Mouse (Mus musculus): ENCODE measurements around the gene Stk11. TPM values are rescaled to one million over a fixed set of nuclear protein-coding genes. Genes with fewer than 3 reads are reported as not detected.

Gene Stk11
- polyA plus RNA-seq, 1 experiment: 222 TPM

GRCm38 (mm10) chr10:80144864-80145838 is 29.5 kb downstream of the Stk11 start:
- Histone ChIP-seq H3K4me1 (ENCODE audit: control insufficient read depth, insufficient read depth, low read length) (peaks cover 48% of the 10 kb centered on the region), H3K27ac (ENCODE audit: control insufficient read depth, insufficient read depth, low read depth, low read length) (no peak overlapping the region), H3K27me3 (ENCODE audit: control insufficient read depth, insufficient read depth, low read length) (no peaks in the 10 kb centered on the region), H3K36me3 (ENCODE audit: control insufficient read depth, insufficient read depth, low read length) (peaks cover 4% of the 10 kb centered on the region; the same call in 1 of the 2 replicates), H3K4me3 (ENCODE audit: control insufficient read depth, low read depth, low read length) (no peak overlapping the region)
- TF ChIP-seq POLR2A (IDR thresholded peaks at IDR 0.05; ENCODE audit: control insufficient read depth, low read depth, low read length) (no peak), CTCF (IDR thresholded peaks at IDR 0.05; ENCODE audit: control insufficient read depth, insufficient read depth, insufficient replicate concordance, low read depth, low read length) (peak; percentile 52; the same call in 1 of the 2 replicates)

GRCm38 (mm10) chr10:80145896-80146295 is 30.3 kb downstream of the Stk11 start:
- no peak overlapping the region for H3K27ac ChIP-seq (ENCODE audit: control insufficient read depth, insufficient read depth, low read depth, low read length)
- peaks cover 4% of the 10 kb centered on the region; the same call in 1 of the 2 replicates for H3K36me3 ChIP-seq (ENCODE audit: control insufficient read depth, insufficient read depth, low read length)
- H3K4me3 ChIP-seq (ENCODE audit: control insufficient read depth, low read depth, low read length): no peak overlapping the region
- TF ChIP-seq POLR2A (IDR thresholded peaks at IDR 0.05; ENCODE audit: control insufficient read depth, low read depth, low read length): no peak
- no peak for TF ChIP-seq CTCF (IDR thresholded peaks at IDR 0.05; ENCODE audit: control insufficient read depth, insufficient read depth, insufficient replicate concordance, low read depth, low read length)
- H3K27me3 ChIP-seq (ENCODE audit: control insufficient read depth, insufficient read depth, low read length): no peaks in the 10 kb centered on the region
- H3K4me1 ChIP-seq (ENCODE audit: control insufficient read depth, insufficient read depth, low read length): peaks cover 48% of the 10 kb centered on the region

- Histone ChIP-seq H3K4me3 (ENCODE audit: control insufficient read depth, low read depth, low read length) (no peak overlapping the region; the same call in 1 of the 2 replicates), H3K4me1 (ENCODE audit: control insufficient read depth, insufficient read depth, low read length) (peaks cover 47% of the 10 kb centered on the region), H3K27ac (ENCODE audit: control insufficient read depth, insufficient read depth, low read depth, low read length) (peak overlapping the region; percentile 72), H3K36me3 (ENCODE audit: control insufficient read depth, insufficient read depth, low read length) (peaks cover 4% of the 10 kb centered on the region; the same call in 1 of the 2 replicates), H3K27me3 (ENCODE audit: control insufficient read depth, insufficient read depth, low read length) (no peaks in the 10 kb centered on the region)
- TF ChIP-seq CTCF (IDR thresholded peaks at IDR 0.05; ENCODE audit: control insufficient read depth, insufficient read depth, insufficient replicate concordance, low read depth, low read length) (no peak), POLR2A (IDR thresholded peaks at IDR 0.05; ENCODE audit: control insufficient read depth, low read depth, low read length) (no peak)
These were observed 31.0 kb downstream of the Stk11 start for GRCm38 (mm10) chr10:80146568-80147011.

GRCm38 (mm10) chr10:80147146-80147718 is 31.6 kb downstream of the Stk11 start:
- H3K4me1 ChIP-seq (ENCODE audit: control insufficient read depth, insufficient read depth, low read length): peaks cover 47% of the 10 kb centered on the region
- no peaks in the 10 kb centered on the region for H3K27me3 ChIP-seq (ENCODE audit: control insufficient read depth, insufficient read depth, low read length)
- H3K27ac ChIP-seq (ENCODE audit: control insufficient read depth, insufficient read depth, low read depth, low read length): peak overlapping the region; percentile 72
- peaks cover 4% of the 10 kb centered on the region; the same call in 1 of the 2 replicates for H3K36me3 ChIP-seq (ENCODE audit: control insufficient read depth, insufficient read depth, low read length)
- no peak for TF ChIP-seq CTCF (IDR thresholded peaks at IDR 0.05; ENCODE audit: control insufficient read depth, insufficient read depth, insufficient replicate concordance, low read depth, low read length)
- no peak for TF ChIP-seq POLR2A (IDR thresholded peaks at IDR 0.05; ENCODE audit: control insufficient read depth, low read depth, low read length)
- peak overlapping the region; percentile 90 for H3K4me3 ChIP-seq (ENCODE audit: control insufficient read depth, low read depth, low read length)

GRCm38 (mm10) chr10:80147719-80148601 is 32.4 kb downstream of the Stk11 start, which contains the start of gene Midn:
Midn (plus strand) TSS chr10:80148272.
- Histone ChIP-seq H3K4me1 (ENCODE audit: control insufficient read depth, insufficient read depth, low read length) (peaks cover 45% of the 10 kb centered on the region), H3K27ac (ENCODE audit: control insufficient read depth, insufficient read depth, low read depth, low read length) (peak within 1 kb of the TSS; percentile 89), H3K27me3 (ENCODE audit: control insufficient read depth, insufficient read depth, low read length) (no peaks in the 10 kb centered on the region), H3K4me3 (ENCODE audit: control insufficient read depth, low read depth, low read length) (peak within 1 kb of the TSS; percentile 90), H3K36me3 (ENCODE audit: control insufficient read depth, insufficient read depth, low read length) (peaks cover 4% of the 10 kb centered on the region; the same call in 1 of the 2 replicates)
- TF ChIP-seq POLR2A (IDR thresholded peaks at IDR 0.05; ENCODE audit: control insufficient read depth, low read depth, low read length) (peak; percentile 62), CTCF (IDR thresholded peaks at IDR 0.05; ENCODE audit: control insufficient read depth, insufficient read depth, insufficient replicate concordance, low read depth, low read length) (peak; percentile 20; the same call in 1 of the 2 replicates)

- peaks cover 44% of the 10 kb centered on the region for H3K4me1 ChIP-seq (ENCODE audit: control insufficient read depth, insufficient read depth, low read length)
- H3K36me3 ChIP-seq (ENCODE audit: control insufficient read depth, insufficient read depth, low read length): peaks cover 4% of the 10 kb centered on the region; the same call in 1 of the 2 replicates
- peak overlapping the region; percentile 89 for H3K27ac ChIP-seq (ENCODE audit: control insufficient read depth, insufficient read depth, low read depth, low read length)
- peak overlapping the region; percentile 90 for H3K4me3 ChIP-seq (ENCODE audit: control insufficient read depth, low read depth, low read length)
- TF ChIP-seq CTCF (IDR thresholded peaks at IDR 0.05; ENCODE audit: control insufficient read depth, insufficient read depth, insufficient replicate concordance, low read depth, low read length): peak; percentile 42; the same call in 1 of the 2 replicates
- peak; percentile 16; the same call in 1 of the 2 replicates for TF ChIP-seq POLR2A (IDR thresholded peaks at IDR 0.05; ENCODE audit: control insufficient read depth, low read depth, low read length)
- H3K27me3 ChIP-seq (ENCODE audit: control insufficient read depth, insufficient read depth, low read length): no peaks in the 10 kb centered on the region
These were observed 33.1 kb downstream of the Stk11 start for GRCm38 (mm10) chr10:80148610-80149290.
